Mouse (Mus musculus) megakaryocyte, embryonic 14.5 days (primary cell): Measurements from ENCODE around the gene Clybl. TPM values are rescaled to one million over a fixed set of nuclear protein-coding genes. Genes with fewer than 3 reads are reported as not detected.

Experiments
- H3K27me3 ChIP-seq: replicated peaks from 2 replicates; pipeline ENCODE3; 2012; ENCODE audit warnings: inconsistent platforms
- H3K36me3 ChIP-seq: replicated peaks from 2 replicates; pipeline ENCODE3; 2012; ENCODE audit warnings: low read length, inconsistent platforms, mixed read lengths
- H3K4me1 ChIP-seq: 2 replicates; pipeline ENCODE4 v1.6.1; 2012; ENCODE audit warnings: inconsistent platforms
- H3K4me3 ChIP-seq: replicated peaks from 2 replicates; pipeline ENCODE3; 2012; ENCODE audit warnings: moderate library complexity, mild to moderate bottlenecking, inconsistent platforms
- H3K9me3 ChIP-seq: 2 replicates; pipeline ENCODE4 v1.6.1; 2012; ENCODE audit warnings: inconsistent platforms
- FLI1 ChIP-seq: IDR thresholded peaks from 2 replicates; pipeline ENCODE4 v1.6.1; 2012; ENCODE audit warnings: low read length, inconsistent platforms, mixed read lengths
- GATA1 ChIP-seq: IDR thresholded peaks from 3 replicates; pipeline ENCODE4 v1.6.1; 2012; ENCODE audit warnings: mixed read lengths, low read length, inconsistent platforms, borderline replicate concordance
- polyA plus RNA-seq: library from polyadenylated mRNA; stranded (reverse); fragments of >175 nt; gene quantifications from 2 replicates; pipeline ENCODE4 v1.2.3, GENCODE M21; 2012; ENCODE audit warnings: low replicate concordance; ENCODE audit not compliant: insufficient read depth

Clybl gene
- polyA plus RNA-seq, 1 experiment = 8.3 TPM

DNA sequence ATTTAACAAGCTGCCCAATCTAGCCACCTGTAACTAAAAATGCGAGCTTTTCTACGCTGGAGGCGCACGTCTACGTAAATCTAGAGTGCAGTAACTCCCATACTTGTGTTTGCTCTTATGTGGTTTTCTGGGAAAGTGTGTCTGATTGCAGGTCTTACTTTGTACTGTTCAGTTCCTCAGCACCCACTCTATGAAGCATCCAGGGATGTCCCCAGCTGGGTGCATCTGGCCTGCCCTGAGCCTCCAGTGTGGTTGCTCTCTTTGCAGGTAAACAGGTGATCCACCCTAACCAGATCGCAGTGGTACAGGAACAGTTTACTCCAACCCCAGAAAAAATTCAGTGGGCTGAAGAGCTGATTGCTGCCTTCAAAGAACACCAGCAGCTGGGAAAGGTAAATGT lies 202.4 kb downstream of the Clybl start:
- no peaks in the 10 kb centered on the region for H3K4me1 ChIP-seq
- no peaks in the 10 kb centered on the region for H3K27me3 ChIP-seq
- no peaks in the 10 kb centered on the region for H3K36me3 ChIP-seq
- H3K4me3 ChIP-seq = no peak overlapping the region
- H3K9me3 ChIP-seq = no peaks in the 10 kb centered on the region
- TF ChIP-seq FLI1 (no peak), GATA1 (no peak)

DNA sequence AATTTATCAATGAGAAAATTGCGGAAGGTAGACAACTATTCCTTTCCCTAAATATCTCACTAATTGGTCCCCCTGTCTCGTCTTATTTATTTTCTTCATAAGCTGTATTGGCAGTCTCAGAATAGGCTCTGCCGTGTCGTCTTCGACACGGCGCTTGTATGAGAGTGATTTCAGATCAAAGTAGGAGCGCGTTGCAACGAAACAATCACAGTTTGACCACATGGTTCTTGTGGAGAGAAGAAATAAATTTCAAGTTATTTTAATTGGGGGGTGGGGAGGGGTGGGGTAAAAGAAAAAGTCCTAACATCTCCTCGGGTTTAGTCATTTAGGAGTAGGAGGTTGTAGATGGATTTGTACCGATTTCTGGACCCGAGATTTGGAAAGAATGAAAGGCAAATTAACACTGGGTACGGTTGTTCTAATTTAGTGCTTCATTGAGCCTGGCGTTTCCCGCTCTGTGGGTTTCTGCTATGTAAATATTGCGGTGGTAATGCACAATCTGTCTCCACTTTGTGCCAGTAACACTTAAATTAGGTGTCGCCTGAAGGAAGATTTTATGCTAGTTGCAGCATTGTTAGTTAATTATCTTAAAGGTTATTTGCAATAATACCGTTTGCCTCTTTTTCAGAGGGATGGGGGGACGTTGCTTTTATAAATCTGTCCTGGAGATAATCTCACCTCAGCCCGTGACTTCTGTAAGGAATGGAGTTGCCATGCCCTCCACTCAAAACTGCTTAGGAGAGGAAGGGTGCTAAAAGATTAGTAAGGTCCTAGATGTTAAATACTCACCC lies 203.1 kb downstream of the Clybl start:
- H3K4me3 ChIP-seq = no peak overlapping the region
- no peaks in the 10 kb centered on the region for H3K36me3 ChIP-seq
- no peaks in the 10 kb centered on the region for H3K4me1 ChIP-seq
- no peaks in the 10 kb centered on the region for H3K9me3 ChIP-seq
- TF ChIP-seq GATA1 (no peak), FLI1 (no peak)
- H3K27me3 ChIP-seq = no peaks in the 10 kb centered on the region

- Histone ChIP-seq H3K36me3 (no peaks in the 10 kb centered on the region), H3K4me3 (no peak overlapping the region), H3K4me1 (no peaks in the 10 kb centered on the region), H3K27me3 (no peaks in the 10 kb centered on the region), H3K9me3 (no peaks in the 10 kb centered on the region)
- TF ChIP-seq FLI1 (no peak), GATA1 (no peak)
These were observed 203.7 kb downstream of the Clybl start for GRCm38 (mm10) chr14:122385238-122385534.

- no peaks in the 10 kb centered on the region for H3K36me3 ChIP-seq
- H3K4me3 ChIP-seq = no peak overlapping the region
- H3K9me3 ChIP-seq = no peaks in the 10 kb centered on the region
- no peaks in the 10 kb centered on the region for H3K4me1 ChIP-seq
- TF ChIP-seq FLI1 (no peak), GATA1 (no peak)
- no peaks in the 10 kb centered on the region for H3K27me3 ChIP-seq
These were observed 204.3 kb downstream of the Clybl start for GRCm38 (mm10) chr14:122385758-122386157.

- H3K4me1 ChIP-seq = no peaks in the 10 kb centered on the region
- TF ChIP-seq FLI1 = no peak
- no peak for TF ChIP-seq GATA1
- H3K27me3 ChIP-seq = no peaks in the 10 kb centered on the region
- H3K36me3 ChIP-seq = no peaks in the 10 kb centered on the region
- H3K4me3 ChIP-seq = no peak overlapping the region
- no peaks in the 10 kb centered on the region for H3K9me3 ChIP-seq
These were observed 205.0 kb downstream of the Clybl start for GRCm38 (mm10) chr14:122386281-122387130.

DNA sequence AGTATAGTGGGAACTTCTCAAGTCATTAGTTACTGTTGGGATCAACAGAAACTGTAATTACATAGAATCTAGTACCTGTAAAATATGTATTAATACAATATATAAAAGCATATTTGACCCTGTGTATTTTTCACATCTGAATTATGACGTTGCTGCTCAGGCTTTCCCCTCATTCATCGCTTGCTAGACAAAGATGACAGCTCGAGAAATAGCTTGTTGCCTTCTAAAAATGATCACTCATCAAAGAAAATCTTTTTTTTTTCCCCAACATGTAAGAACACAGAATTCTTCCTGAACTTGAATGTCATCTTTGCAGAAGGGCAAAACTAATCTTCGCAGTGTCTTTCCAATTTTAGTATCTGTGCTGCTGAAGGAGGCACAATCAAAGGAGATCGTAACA lies 206.3 kb downstream of the Clybl start:
- Histone ChIP-seq H3K4me1 (no peaks in the 10 kb centered on the region), H3K36me3 (no peaks in the 10 kb centered on the region), H3K9me3 (no peaks in the 10 kb centered on the region), H3K4me3 (no peak overlapping the region), H3K27me3 (no peaks in the 10 kb centered on the region)
- TF ChIP-seq FLI1 (no peak), GATA1 (no peak)

- Histone ChIP-seq H3K9me3 (no peaks in the 10 kb centered on the region), H3K4me3 (no peak overlapping the region), H3K27me3 (no peaks in the 10 kb centered on the region), H3K4me1 (no peaks in the 10 kb centered on the region), H3K36me3 (no peaks in the 10 kb centered on the region)
- no peak for TF ChIP-seq FLI1
- TF ChIP-seq GATA1 = no peak
These were observed 207.0 kb downstream of the Clybl start for GRCm38 (mm10) chr14:122388431-122389031.

GRCm38 (mm10) chr14:122389684-122390370 lies 208.3 kb downstream of the Clybl start:
- no peaks in the 10 kb centered on the region for H3K27me3 ChIP-seq
- no peak for TF ChIP-seq FLI1
- no peak for TF ChIP-seq GATA1
- no peaks in the 10 kb centered on the region for H3K9me3 ChIP-seq
- no peak overlapping the region for H3K4me3 ChIP-seq
- no peaks in the 10 kb centered on the region for H3K4me1 ChIP-seq
- H3K36me3 ChIP-seq = no peaks in the 10 kb centered on the region

GRCm38 (mm10) chr14:122390935-122391334 lies 209.4 kb downstream of the Clybl start:
- Histone ChIP-seq H3K4me3 (no peak overlapping the region), H3K27me3 (no peaks in the 10 kb centered on the region), H3K36me3 (no peaks in the 10 kb centered on the region), H3K4me1 (no peaks in the 10 kb centered on the region), H3K9me3 (no peaks in the 10 kb centered on the region)
- TF ChIP-seq FLI1 (no peak), GATA1 (no peak)
